ENCODE assay signal across 14 mouse cellular contexts in the genomic region with DNA sequence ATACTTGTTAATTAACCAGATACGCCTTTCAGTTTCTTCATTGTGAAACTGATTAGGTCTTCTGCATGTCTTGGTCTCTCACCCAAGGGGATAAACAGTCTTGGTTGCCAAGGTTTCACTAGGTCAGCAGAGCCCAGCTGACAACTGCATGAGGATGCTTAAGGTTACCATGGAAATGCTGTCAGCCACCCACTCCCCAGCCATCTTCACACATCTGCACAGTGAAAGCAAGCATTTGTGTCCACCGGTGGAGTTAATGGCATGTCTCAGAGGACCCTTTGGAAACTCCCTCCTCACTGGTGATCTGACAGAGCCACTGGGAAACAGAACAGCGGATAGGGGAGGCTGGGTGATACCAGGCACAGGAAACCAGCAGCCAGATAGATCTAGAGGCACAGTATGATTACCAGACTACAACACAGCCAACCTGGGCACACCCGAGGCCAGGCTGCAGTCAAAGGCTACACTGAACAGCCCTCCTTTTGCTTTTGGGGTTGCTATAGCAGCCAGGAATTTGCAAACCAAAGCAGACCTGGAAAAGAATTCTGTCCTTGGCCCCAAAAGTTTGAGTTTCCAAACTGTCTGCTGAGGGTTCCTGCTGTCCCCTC. TPM values are rescaled to one million over a fixed set of nuclear protein-coding genes. Genes with fewer than 3 reads are reported as not detected.
DNase-seq lines count a peak whose midpoint lies in the region; ATAC-seq and TF ChIP-seq lines count a peak whose summit lies in the region.
"Had no signal": no experiment of that assay in that cellular context is flagged by ENCODE, and none has a peak within 500 bp of the region (broad histone marks: within the 10 kb centered on the region; RNA-seq: fewer than 3 reads in every experiment).

No protein-coding gene starts in this region.

- no peak overlapping the region for H3K4me3 ChIP-seq in lung, postnatal 0 days (ENCODE audit: low read depth, low read length)
- no peak overlapping the region for H3K4me3 ChIP-seq in embryonic facial prominence, embryonic 14.5 days (ENCODE audit: low read depth, low read length)
- no peak overlapping the region for H3K4me3 ChIP-seq in hindbrain, postnatal 0 days (ENCODE audit: low read length)
- H3K4me3 ChIP-seq: heart, embryonic 13.5 days had no signal

- no peak overlapping the region for H3K9ac ChIP-seq in lung, postnatal 0 days (replicated peaks; ENCODE audit: low read depth)
- no peak overlapping the region for H3K9ac ChIP-seq in embryonic facial prominence, embryonic 14.5 days (ENCODE audit: low read depth, low read length)
- no peak overlapping the region for H3K9ac ChIP-seq in hindbrain, postnatal 0 days (replicated peaks; ENCODE audit: low read length)
- H3K9ac ChIP-seq: heart, embryonic 13.5 days; liver, postnatal 0 days had no signal

- DNase-seq in lung, postnatal 0 days (ENCODE audit: low spot score): peak; percentile 20
- no peak for DNase-seq in lung, postnatal 10 days
- peak; percentile 44 for DNase-seq in embryonic facial prominence, embryonic 14.5 days (ENCODE audit: low spot score)
- peak; percentile 60 for DNase-seq in hindbrain, postnatal 0 days (ENCODE audit: low spot score)
- DNase-seq in skeletal muscle tissue, adult 2 months (ENCODE audit: low read depth, low spot score): peak; percentile 58
- DNase-seq in urinary bladder, postnatal 36 days (ENCODE audit: low spot score in 2 of 2): no peak
- no peak for DNase-seq in spleen, postnatal 14 days (ENCODE audit: low spot score in 2 of 2)
- DNase-seq: cerebellum, adult 11-12 months; kidney, adult 18-20 months; liver, postnatal 0 days; right cerebral cortex, postnatal 25 days had no signal

- TF ChIP-seq CTCF in lung, postnatal 0 days (IDR thresholded peaks at IDR 0.05): no peak
- no peak for TF ChIP-seq CTCF in hindbrain, postnatal 0 days (IDR thresholded peaks at IDR 0.05; ENCODE audit: low read depth)

- no peak for TF ChIP-seq EP300 in lung, postnatal 0 days (IDR thresholded peaks at IDR 0.05)

- H3K36me3 ChIP-seq in lung, postnatal 0 days (ENCODE audit: insufficient read depth, low read length): no peaks in the 10 kb centered on the region
- H3K36me3 ChIP-seq in embryonic facial prominence, embryonic 14.5 days (ENCODE audit: control insufficient read depth, insufficient read depth, low read length): no peaks in the 10 kb centered on the region
- no peaks in the 10 kb centered on the region for H3K36me3 ChIP-seq in hindbrain, postnatal 0 days (ENCODE audit: insufficient read depth, low read length)
- H3K36me3 ChIP-seq: heart, embryonic 13.5 days had no signal

- H3K9me3 ChIP-seq in lung, postnatal 0 days (ENCODE audit: low read length): no peaks in the 10 kb centered on the region
- H3K9me3 ChIP-seq in embryonic facial prominence, embryonic 14.5 days (ENCODE audit: control insufficient read depth, low read length): no peaks in the 10 kb centered on the region
- H3K9me3 ChIP-seq in hindbrain, postnatal 0 days (ENCODE audit: low read length): no peaks in the 10 kb centered on the region
- H3K9me3 ChIP-seq: heart, embryonic 13.5 days had no signal

- H3K4me2 ChIP-seq in lung, postnatal 0 days (replicated peaks; ENCODE audit: low read depth, low read length): no peak overlapping the region
- H3K4me2 ChIP-seq in embryonic facial prominence, embryonic 14.5 days (ENCODE audit: low read depth, low read length): no peak overlapping the region
- no peak overlapping the region for H3K4me2 ChIP-seq in hindbrain, postnatal 0 days (ENCODE audit: low read depth, low read length)
- H3K4me2 ChIP-seq: heart, embryonic 13.5 days had no signal

- WGBS in lung, postnatal 0 days: 42% methylated on average over 4 of the region's 4 CpGs
- 42% methylated on average over 4 of the region's 4 CpGs for WGBS in embryonic facial prominence, embryonic 14.5 days
- WGBS in hindbrain, postnatal 0 days: 22% methylated on average over 4 of the region's 4 CpGs

- no peak for ATAC-seq in lung, postnatal 0 days
- ATAC-seq in embryonic facial prominence, embryonic 14.5 days (ENCODE audit: low read depth): peak; percentile 72
- ATAC-seq in hindbrain, postnatal 0 days: peak; percentile 74
- ATAC-seq in frontal cortex, adult (ENCODE audit: low TSS enrichment): no peak
- ATAC-seq: liver, postnatal 0 days had no signal

- H3K4me1 ChIP-seq in lung, postnatal 0 days (ENCODE audit: insufficient read depth, low read depth, low read length): no peaks in the 10 kb centered on the region; the same call in 1 of the 2 replicates
- H3K4me1 ChIP-seq in embryonic facial prominence, embryonic 14.5 days (ENCODE audit: control insufficient read depth, insufficient read depth, low read length): peaks cover 18% of the 10 kb centered on the region
- H3K4me1 ChIP-seq in hindbrain, postnatal 0 days (ENCODE audit: insufficient read depth, low read length): peaks cover 11% of the 10 kb centered on the region

- H3K27me3 ChIP-seq in lung, postnatal 0 days (replicated peaks; ENCODE audit: insufficient read depth, low read length): no peaks in the 10 kb centered on the region
- H3K27me3 ChIP-seq in embryonic facial prominence, embryonic 14.5 days (replicated peaks; ENCODE audit: control insufficient read depth, insufficient read depth, low read length): no peaks in the 10 kb centered on the region
- no peaks in the 10 kb centered on the region for H3K27me3 ChIP-seq in hindbrain, postnatal 0 days (ENCODE audit: insufficient read depth, low read length)
- H3K27me3 ChIP-seq: heart, embryonic 13.5 days had no signal

- H3K27ac ChIP-seq in lung, postnatal 0 days (ENCODE audit: low read length): no peak overlapping the region
- H3K27ac ChIP-seq in embryonic facial prominence, embryonic 14.5 days (replicated peaks; ENCODE audit: low read depth, low read length): 0 out of 2 replicates have a peak overlapping the region, but pooled peaks have one; percentile 18
- H3K27ac ChIP-seq in hindbrain, postnatal 0 days: no peak overlapping the region
- H3K27ac ChIP-seq: heart, embryonic 13.5 days had no signal

RNA-seq across cellular contexts. Expression of a gene that starts 1.0 kb away (rescaled TPM):
- not detected in 2 replicates for polyA plus RNA-seq in lung, postnatal 0 days (2015; fragmentation: Nextera tagmentation; extraction: Ambion mirVana)
- polyA plus RNA-seq in embryonic facial prominence, embryonic 14.5 days (2014; fragmentation: Nextera tagmentation; extraction: Ambion mirVana): not detected in 2 replicates
- total RNA-seq in hindbrain, postnatal 0 days (2014; rRNA removed): not detected in 2 replicates
- not detected in 2 replicates for polyA plus RNA-seq in hindbrain, postnatal 0 days (2015; fragmentation: Nextera tagmentation; extraction: Ambion mirVana)
- total RNA-seq: layer of hippocampus, postnatal 25 days had no signal
- polyA plus RNA-seq: heart, embryonic 13.5 days; liver, postnatal 0 days had no signal

RNA-seq across cellular contexts. Expression of a gene that starts 14.3 kb away (rescaled TPM):
- polyA plus RNA-seq in lung, postnatal 0 days (2015; fragmentation: Nextera tagmentation; extraction: Ambion mirVana): 11.9 and 12.5 TPM in 2 replicates
- polyA plus RNA-seq in embryonic facial prominence, embryonic 14.5 days (2014; fragmentation: Nextera tagmentation; extraction: Ambion mirVana): 51.2 and 58.4 TPM in 2 replicates
- 66.0 and 79.5 TPM in 2 replicates for total RNA-seq in hindbrain, postnatal 0 days (2014; rRNA removed)
- polyA plus RNA-seq in hindbrain, postnatal 0 days (2015; fragmentation: Nextera tagmentation; extraction: Ambion mirVana): 42.3 and 43.3 TPM in 2 replicates

Comparison
In these comparisons a context has a peak if more than half of its experiments do, and no peak if none do; other contexts are left out.
1. DNase-seq: peak in lung, postnatal 0 days (single experiment), embryonic facial prominence, embryonic 14.5 days (single experiment), hindbrain, postnatal 0 days (single experiment) and skeletal muscle tissue, adult 2 months (single experiment); none in lung, postnatal 10 days (single experiment), urinary bladder, postnatal 36 days (0 of 2) and spleen, postnatal 14 days (0 of 2).
2. ATAC-seq: peak in embryonic facial prominence, embryonic 14.5 days (single experiment) and hindbrain, postnatal 0 days (single experiment); none in lung, postnatal 0 days (single experiment) and frontal cortex, adult (single experiment).